Mouse (Mus musculus) right cerebral cortex, postnatal 25 days (tissue): ENCODE measurements around the gene Ube2n.

ENCODE experiments used
- DNase-seq: peaks from one replicate; pipeline ENCODE4 v3.0.0; 2022

The Ube2n gene

GRCm38 (mm10) chr10:95561616-95562015 is 46.7 kb downstream of the Ube2n start:
- DNase-seq, result no peak

DNA sequence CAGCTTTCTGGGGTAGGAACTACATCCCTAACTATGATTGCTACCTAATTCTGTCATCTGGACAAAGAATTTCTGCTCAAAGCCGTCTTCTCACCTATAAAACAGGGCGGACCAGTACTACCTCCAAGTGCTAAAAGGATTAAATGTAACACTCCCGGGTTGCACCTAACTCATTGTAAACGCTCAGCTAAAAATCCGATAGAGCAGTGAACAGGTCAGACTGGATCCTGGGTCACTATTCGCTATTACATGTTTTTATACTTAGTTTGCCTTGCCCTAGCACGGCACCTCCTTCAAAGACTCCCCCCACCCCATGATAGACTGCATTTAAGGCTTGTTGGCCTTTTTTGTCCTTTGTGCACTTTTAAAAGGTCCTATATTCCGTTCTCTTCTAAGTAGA is 47.5 kb downstream of the Ube2n start:
- no peak for DNase-seq

DNA sequence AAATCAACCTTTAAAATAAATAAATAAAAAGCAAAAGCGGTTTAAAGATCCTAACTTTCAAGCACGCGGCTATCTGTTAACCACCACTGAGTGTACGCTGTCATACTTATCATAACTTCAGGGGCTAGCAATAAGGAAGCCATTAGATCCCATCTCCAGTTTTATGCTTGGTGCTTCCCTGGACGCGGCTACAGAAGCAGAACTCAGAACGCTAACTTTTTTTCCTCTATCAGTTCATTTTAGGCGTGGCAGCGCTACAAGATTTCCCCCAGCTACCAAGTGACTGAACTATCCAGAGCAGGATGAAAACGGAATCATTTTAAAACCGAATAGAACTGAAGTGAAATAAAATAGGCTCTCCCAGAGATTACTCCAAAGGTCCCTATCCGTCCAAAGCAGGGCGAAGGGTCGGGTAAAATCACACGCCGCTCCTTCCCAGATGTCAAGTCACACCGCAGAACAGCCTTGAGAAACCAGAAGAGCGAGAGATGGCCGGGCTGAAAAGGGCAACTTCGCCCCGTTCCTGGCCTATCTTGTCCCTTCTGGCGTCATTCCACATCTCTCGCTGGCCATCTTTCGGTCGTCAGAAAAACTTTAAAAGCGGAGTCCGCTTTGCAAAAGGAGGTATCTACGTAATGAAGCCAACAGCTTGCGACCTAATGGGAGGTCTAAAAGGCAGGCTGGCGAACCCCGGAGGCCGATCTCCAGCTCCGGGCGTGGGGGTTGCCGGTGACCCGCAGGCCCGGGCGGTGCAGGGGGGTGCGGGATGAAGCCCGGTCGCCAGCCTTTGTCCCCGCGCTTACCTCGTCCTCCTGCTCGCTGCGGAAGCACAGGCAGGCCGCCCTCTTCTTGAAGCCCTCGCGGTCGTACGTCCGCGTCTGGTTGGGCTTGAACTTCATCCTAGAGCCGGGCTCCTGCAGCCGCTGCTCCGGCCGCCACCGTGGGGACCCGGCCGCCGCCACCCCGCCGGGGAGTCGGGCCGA is 48.2 kb downstream of the Ube2n start:
- DNase-seq, result peak; percentile 51

- peak; percentile 88 for DNase-seq
Observed at GRCm38 (mm10) chr10:95563851-95564845, 49.2 kb downstream of the Ube2n start, which contains the start of gene Nudt4. TSS of gene Nudt4 (minus strand) at chr10:95564146.

DNA sequence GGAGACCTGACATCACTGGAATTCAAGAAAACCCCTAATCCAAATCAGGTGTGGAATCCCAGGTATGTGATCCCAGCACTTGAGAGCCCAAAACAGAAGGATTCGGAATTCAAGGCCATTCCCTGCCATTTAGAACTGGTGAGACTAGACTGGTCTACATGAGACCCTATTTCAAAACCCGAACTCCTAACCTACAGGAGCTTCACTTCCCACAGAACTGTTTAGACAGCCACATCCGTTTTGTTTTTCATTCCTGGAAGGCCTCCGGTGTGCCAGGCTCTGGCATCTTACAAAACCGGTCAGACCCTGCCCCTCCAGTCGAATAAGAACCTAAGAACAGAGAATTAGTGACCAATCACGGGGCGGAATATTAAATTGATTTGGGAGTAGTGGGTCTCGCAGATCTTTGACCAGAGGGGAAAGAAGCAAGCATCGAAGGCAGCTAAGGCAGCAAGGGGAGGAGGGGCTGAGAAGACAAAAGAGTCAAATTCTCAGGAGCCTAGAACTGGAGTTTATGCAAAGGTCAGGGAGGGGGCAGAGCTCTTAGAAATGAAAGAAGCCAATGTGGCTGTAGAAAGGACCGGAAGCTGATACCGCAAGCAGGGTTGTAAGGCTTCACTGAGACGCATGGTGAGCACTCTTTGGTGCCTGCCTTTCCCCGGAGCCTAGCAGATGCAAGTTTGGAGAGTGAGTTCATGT is 50.4 kb downstream of the Ube2n start:
- no peak for DNase-seq

GRCm38 (mm10) chr10:95566786-95567185 is 51.8 kb downstream of the Ube2n start:
- DNase-seq, result no peak

DNA sequence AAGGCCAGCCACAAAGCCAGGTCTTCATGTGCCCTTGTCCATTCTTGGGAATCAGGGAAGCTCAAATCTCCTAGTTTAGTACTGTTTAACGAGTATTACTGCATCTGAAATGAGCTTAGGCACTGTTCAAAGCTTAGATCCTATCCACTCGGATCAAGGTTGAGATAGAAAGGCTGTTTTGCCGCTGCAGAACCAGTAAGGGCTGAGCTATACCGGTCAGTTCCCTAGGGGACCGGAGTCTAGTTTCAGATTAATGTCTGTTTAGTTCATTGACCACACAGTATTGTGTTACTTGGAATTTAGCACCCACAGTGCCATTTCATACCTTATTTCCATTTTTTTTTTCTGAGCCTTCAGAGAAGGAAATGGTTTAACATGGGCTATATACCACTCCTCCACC is 52.6 kb downstream of the Ube2n start:
- DNase-seq, result no peak

DNA sequence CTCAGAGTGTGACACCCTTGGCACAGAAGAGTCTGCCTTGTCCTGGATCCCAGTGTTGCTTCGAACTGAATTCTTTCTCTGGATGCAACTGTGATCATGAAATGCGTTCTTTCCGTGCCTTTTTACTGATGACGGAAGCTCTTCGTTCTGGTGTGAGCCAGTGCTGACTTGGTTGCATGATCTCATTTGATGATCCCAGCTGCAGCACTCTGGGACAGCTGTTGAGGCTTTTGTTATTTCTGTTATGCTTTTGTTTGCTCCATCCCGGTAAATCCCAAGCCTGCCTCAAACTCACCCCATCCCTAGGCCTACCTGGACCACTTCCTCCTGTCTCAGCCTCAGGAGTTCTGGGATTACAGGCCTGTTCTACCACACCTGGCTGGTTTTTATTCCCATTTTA is 53.1 kb downstream of the Ube2n start:
- DNase-seq, result no peak

DNA sequence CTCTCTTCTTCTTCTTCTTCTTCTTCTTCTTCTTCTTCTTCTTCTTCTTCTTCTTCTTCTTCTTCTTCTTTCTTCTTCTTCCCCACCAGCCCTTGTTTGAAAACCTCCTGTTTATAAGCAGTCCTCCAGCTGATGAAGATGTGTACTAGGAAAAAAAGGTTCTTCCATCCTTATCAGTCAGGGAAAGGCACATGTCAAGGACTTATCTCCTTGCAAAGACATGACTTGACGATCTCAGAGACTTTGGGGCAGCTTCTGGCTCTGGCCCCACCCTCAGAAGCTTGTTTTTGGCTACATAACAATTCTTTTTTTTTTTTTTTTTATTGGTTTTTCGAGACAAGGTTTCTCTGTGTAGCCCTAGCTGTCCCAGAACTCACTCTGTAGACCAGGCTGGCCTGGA is 54.5 kb downstream of the Ube2n start:
- DNase-seq, result no peak

GRCm38 (mm10) chr10:95574994-95575393 is 60.0 kb downstream of the Ube2n start:
- DNase-seq, result no peak

- no peak for DNase-seq
Observed at GRCm38 (mm10) chr10:95575839-95576380, 61.0 kb downstream of the Ube2n start.

GRCm38 (mm10) chr10:95576876-95577566 is 62.1 kb downstream of the Ube2n start:
- no peak for DNase-seq

GRCm38 (mm10) chr10:95577567-95577950 is 62.6 kb downstream of the Ube2n start:
- no peak for DNase-seq

DNA sequence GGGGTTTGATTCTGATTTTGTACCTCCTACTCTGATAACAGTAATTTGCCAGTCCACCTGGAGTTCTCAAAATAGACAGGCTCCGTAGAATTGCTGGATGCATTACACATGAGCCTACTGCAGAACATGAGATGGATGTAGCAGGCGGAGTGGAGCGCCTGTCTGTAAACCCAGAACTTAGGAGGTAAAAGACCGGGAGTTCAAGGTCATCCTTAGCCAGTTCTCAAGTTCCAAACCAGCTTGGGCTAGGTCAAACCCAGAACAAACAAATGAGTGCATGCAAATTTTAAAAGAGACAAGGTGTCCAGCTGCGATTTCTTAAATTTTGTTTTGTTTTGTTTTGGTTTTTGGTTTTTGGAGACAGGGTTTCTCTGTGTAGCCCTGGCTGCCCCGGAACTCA is 70.6 kb downstream of the Ube2n start:
- DNase-seq, result no peak

DNA sequence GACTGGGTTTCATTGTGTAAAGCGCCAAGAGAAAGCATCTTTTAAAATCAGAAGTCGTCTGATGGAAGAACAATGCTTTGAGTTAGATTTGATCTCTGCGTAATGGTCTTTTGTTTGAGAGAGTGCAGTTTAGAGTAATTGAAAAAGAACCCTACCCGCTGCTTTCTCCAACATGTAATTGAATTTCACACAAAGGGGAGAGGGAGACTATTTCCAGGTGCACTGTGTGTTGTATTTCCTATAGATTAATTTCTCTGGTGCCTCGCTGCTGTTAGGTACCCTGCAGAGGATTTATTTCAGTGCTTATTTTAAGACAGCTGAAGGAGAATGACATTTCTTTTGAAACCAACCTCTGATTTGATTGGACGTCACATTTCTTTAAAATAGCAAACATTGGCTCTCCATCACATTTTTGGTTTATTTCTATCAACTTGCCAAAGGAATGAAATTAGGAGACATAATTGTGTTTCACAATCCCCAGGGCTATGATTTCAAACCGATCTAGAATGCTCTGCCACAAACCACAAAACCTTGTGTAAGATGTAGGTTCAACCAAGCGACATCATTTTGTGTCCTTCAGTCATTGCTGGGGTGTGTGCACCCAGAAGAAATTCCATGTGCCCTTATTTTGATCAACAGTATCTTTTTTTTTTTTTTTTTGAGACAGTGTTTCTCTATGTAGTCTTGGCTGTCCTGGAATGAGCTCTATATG is 72.7 kb downstream of the Ube2n start:
- DNase-seq, result no peak

- no peak for DNase-seq
Observed at GRCm38 (mm10) chr10:95589196-95589595, 74.3 kb downstream of the Ube2n start.

GRCm38 (mm10) chr10:95590196-95590595 is 75.3 kb downstream of the Ube2n start:
- DNase-seq, result no peak

DNA sequence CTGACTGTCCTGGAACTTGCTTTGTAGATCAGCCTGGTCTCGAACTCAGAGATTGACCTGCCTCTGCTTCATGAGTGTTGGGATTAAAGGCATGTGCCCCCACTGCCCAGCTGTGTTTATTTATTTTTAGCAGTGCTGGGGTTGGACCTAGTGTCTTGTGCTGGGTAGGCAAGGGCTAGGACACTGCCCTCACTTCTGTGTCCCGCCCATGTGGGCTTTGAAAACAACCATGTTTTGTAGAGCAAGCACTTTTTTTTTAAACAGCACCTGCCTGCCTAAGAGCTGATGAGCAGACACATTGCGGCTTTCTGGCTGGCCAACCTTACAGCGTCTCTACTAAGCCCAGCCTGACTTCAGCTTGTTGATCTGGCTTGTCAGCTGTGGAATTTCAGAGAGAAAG is 76.3 kb downstream of the Ube2n start:
- no peak for DNase-seq

DNA sequence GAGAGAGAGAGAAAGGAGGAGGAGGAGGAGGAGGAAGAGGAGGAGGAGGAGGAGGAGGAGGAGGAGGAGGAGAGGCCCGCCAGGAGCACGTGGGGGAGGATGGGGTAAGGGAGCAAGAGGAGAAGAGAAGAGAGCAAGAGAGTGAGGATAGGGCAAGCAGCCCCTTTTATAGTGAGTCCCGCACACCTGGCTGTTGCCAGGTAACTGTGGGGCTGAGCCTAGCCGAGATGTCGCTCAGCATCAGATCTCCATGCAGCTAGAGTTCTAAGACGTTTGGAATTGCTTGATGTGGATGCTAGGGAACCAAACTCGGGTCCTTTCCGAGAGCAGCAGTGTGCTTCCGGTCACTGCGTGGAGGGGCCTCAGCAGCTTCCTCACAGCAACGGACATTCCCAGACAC is 79.5 kb downstream of the Ube2n start:
- no peak for DNase-seq
